Mouse (Mus musculus) hindbrain, embryonic 14.5 days (tissue): ENCODE measurements at regions not wholly inside any gene's neighbourhood (a gene's known extent, or its start where the extent isn't known, plus 50 kb on each side); places are given as distances from the start of the nearest gene placed in this dataset.

ENCODE experiments used
- ATAC-seq: fragments of 200-750 bp; cut with Nextera tagmentation; 2 replicates; pipeline ENCODE4 v1.8.0; 2017; ENCODE audit warnings: moderate number of reproducible peaks, mild to moderate bottlenecking, moderate TSS enrichment, moderate library complexity; ENCODE audit not compliant: low FRiP score
- DNase-seq: peaks from one replicate; pipeline ENCODE4 v3.0.0-alpha.2; 2015; ENCODE audit warnings: low spot score
- H3K27ac ChIP-seq: fragments of 300-500 bp; sonication (generic); 2 replicates; pipeline ENCODE4 v1.5.1; 2014; ENCODE audit warnings: mild to moderate bottlenecking, moderate library complexity
- H3K27me3 ChIP-seq: fragments of 300-500 bp; sonication (generic); 2 replicates; pipeline ENCODE4 v1.6.1; 2014; ENCODE audit warnings: mild to moderate bottlenecking, low read length, mixed read lengths; ENCODE audit not compliant: control insufficient read depth, insufficient read depth
- H3K36me3 ChIP-seq: fragments of 300-500 bp; sonication (generic); replicated peaks from 2 replicates; pipeline ENCODE4 v1.6.1; 2014; ENCODE audit not compliant: control insufficient read depth, insufficient read depth
- H3K4me1 ChIP-seq: fragments of 300-500 bp; sonication (generic); replicated peaks from 2 replicates; pipeline ENCODE4 v1.6.1; 2014; ENCODE audit warnings: antibody characterized with exemption, low read length, mixed read lengths; ENCODE audit not compliant: control insufficient read depth, insufficient read depth
- H3K4me2 ChIP-seq: fragments of 300-500 bp; sonication (generic); replicated peaks from 2 replicates; pipeline ENCODE4 v1.6.1; 2014; ENCODE audit warnings: mild to moderate bottlenecking, moderate library complexity
- H3K4me3 ChIP-seq: fragments of 300-500 bp; sonication (generic); replicated peaks from 2 replicates; pipeline ENCODE4 v1.5.1; 2014; ENCODE audit warnings: mild to moderate bottlenecking, low read length
- H3K9ac ChIP-seq: fragments of 300-500 bp; sonication (generic); 2 replicates; pipeline ENCODE4 v1.6.1; 2014
- H3K9me3 ChIP-seq: fragments of 300-500 bp; sonication (generic); 2 replicates; pipeline ENCODE4 v1.6.1; 2016; ENCODE audit warnings: low read length; ENCODE audit not compliant: control insufficient read depth
- WGBS: fragments of 180-500 bp; shearing (Covaris S2); extraction: QIAGEN DNeasy Blood & Tissue Kit; methylation state at CpG from one replicate; pipeline ENCODE4 v1.1.7; 2014; 5-methylcytosine and 5-hydroxymethylcytosine counted together

- Histone ChIP-seq H3K9ac (peak overlapping the region; percentile 12; the same call in 1 of the 2 replicates), H3K27me3 (no peaks in the 10 kb centered on the region), H3K27ac (peak overlapping the region; percentile 56), H3K4me2 (peak overlapping the region; percentile 15; the same call in 1 of the 2 replicates), H3K9me3 (no peaks in the 10 kb centered on the region), H3K4me1 (0 out of 2 replicates have a peak, but pooled peaks cover 5% of the 10 kb centered on the region), H3K36me3 (no peaks in the 10 kb centered on the region), H3K4me3 (no peak overlapping the region)
- ATAC-seq (peak; percentile 51; the same call in 1 of the 2 replicates), DNase-seq (peak; percentile 37)
- WGBS, result 18% methylated on average over 7 of the region's 7 CpGs
Observed at GRCm38 (mm10) chr14:97560121-97560907, 609.3 kb downstream of the Dach1 start.

- H3K27ac ChIP-seq, result no peak overlapping the region
Observed at GRCm38 (mm10) chr14:97559559-97559958, 610.0 kb downstream of the Dach1 start.

DNA sequence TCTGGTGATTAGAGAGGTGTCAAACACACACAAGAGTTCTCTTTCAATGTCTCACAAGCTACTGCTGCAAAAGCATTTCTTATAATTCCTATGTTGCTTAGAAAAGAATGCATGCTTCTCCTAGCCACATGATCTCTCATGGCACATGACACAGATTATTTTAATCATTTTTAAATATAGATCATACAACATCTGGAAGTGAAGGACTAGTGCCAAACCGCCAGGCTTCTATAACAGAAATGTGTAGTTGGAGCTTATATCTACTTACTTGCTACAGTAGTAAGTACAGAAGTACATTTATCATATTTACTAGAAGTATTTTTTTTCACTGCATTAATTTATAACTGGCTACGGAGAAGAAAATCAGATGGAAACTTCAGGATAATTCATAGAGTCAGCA is 611.3 kb downstream of the Dach1 start:
- Histone ChIP-seq H3K36me3 (no peaks in the 10 kb centered on the region), H3K4me1 (0 out of 2 replicates have a peak, but pooled peaks cover 5% of the 10 kb centered on the region), H3K4me3 (no peak overlapping the region), H3K4me2 (no peak overlapping the region), H3K9me3 (no peaks in the 10 kb centered on the region), H3K27ac (no peak overlapping the region), H3K9ac (no peak overlapping the region), H3K27me3 (no peaks in the 10 kb centered on the region)
- WGBS, result 87% methylated on average over 2 of the region's 2 CpGs
- ATAC-seq, result no peak
- DNase-seq, result no peak

More at GRCm38 (mm10) chr14:97559559-97559958, 610.0 kb downstream of the Dach1 start:
- no peaks in the 10 kb centered on the region for H3K36me3 ChIP-seq
- no peak overlapping the region for H3K4me2 ChIP-seq
- ATAC-seq, result 0 out of 2 replicates have a peak, but pooled peaks have one; percentile 51
- H3K4me1 ChIP-seq, result 0 out of 2 replicates have a peak, but pooled peaks cover 5% of the 10 kb centered on the region
- H3K9ac ChIP-seq, result no peak overlapping the region
- no peaks in the 10 kb centered on the region for H3K27me3 ChIP-seq
- no peak for DNase-seq
- no peak overlapping the region for H3K4me3 ChIP-seq
- H3K9me3 ChIP-seq, result no peaks in the 10 kb centered on the region
- WGBS, result 3% methylated on average over 1 of the region's 1 CpGs

DNA sequence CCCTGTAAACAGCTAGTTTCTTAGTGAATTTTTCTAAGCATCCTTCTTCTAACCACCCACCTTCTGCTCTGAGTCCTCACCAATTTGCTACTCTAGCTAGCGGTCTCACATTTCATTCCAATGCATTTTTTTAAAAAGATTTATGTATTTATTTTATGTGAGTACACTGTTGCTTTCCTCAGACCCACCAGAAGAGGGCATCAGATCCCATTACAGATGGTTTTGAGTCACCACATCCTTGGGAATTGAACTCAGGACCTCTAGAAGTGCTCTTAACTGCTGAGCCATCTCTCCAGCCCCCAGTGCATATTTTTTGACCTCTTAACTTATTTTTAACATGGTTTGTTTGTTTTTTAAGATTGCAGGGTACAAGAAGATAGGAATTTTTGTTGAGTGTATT is 611.7 kb downstream of the Dach1 start:
- H3K9me3 ChIP-seq, result no peaks in the 10 kb centered on the region
- no peak for ATAC-seq
- H3K9ac ChIP-seq, result no peak overlapping the region
- no peak for DNase-seq
- 92% methylated on average over 1 of the region's 1 CpGs for WGBS
- H3K27me3 ChIP-seq, result no peaks in the 10 kb centered on the region
- H3K36me3 ChIP-seq, result no peaks in the 10 kb centered on the region
- H3K4me1 ChIP-seq, result 0 out of 2 replicates have a peak, but pooled peaks cover 5% of the 10 kb centered on the region
- H3K4me2 ChIP-seq, result no peak overlapping the region
- H3K4me3 ChIP-seq, result no peak overlapping the region
- H3K27ac ChIP-seq, result no peak overlapping the region

- Histone ChIP-seq H3K4me2 (no peak overlapping the region), H3K9me3 (no peaks in the 10 kb centered on the region), H3K27me3 (no peaks in the 10 kb centered on the region), H3K9ac (no peak overlapping the region), H3K36me3 (no peaks in the 10 kb centered on the region), H3K27ac (no peak overlapping the region), H3K4me1 (no peaks in the 10 kb centered on the region), H3K4me3 (no peak overlapping the region)
- ATAC-seq, result no peak
- 80% methylated on average over 4 of the region's 4 CpGs for WGBS
- no peak for DNase-seq
Observed at GRCm38 (mm10) chr14:97546276-97546675, 623.3 kb downstream of the Dach1 start.

DNA sequence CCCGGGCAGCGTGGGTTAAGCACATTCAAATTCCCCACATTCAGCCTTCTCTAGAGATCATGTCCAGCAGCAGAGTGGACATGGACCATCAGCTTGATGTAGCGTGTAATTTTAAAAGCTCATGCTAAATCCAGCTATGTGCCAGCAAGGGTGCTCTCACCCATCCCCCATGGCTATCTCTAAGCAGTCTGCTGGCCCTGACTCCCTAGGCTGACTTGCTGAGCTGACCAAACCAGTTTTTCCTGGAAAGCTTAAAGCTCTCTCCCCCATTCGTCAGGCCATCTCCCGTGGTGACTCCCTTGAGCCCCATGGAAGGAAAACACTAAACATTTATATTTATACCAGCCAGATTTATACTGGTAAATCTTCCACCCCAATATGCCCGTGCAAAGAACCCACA is 625.3 kb downstream of the Dach1 start:
- WGBS, result 83% methylated on average over 6 of the region's 6 CpGs
- Histone ChIP-seq H3K36me3 (no peaks in the 10 kb centered on the region), H3K9me3 (no peaks in the 10 kb centered on the region), H3K4me2 (no peak overlapping the region), H3K27ac (no peak overlapping the region), H3K27me3 (no peaks in the 10 kb centered on the region), H3K4me3 (no peak overlapping the region), H3K4me1 (no peaks in the 10 kb centered on the region), H3K9ac (no peak overlapping the region)
- DNase-seq (no peak), ATAC-seq (no peak)

DNA sequence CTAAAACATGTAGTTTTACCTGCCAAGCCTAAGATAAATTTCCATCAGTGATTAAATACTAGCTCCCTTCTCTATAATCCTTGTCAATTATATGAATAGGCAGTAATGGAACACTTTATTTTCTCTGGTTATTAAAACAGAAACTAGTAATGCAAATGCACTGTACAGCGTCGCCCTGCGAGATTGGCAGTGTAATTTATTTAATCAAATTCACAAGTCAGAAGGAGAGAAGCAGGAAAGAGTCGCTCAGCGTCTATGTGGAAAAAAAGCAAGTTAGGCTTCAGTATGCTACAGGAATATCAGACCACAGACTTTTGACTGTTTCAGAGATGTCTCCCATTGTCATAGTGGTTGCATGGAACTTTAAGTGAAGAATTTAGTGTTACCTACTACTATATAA is 632.6 kb downstream of the Dach1 start:
- no peaks in the 10 kb centered on the region for H3K4me1 ChIP-seq
- DNase-seq, result no peak
- H3K36me3 ChIP-seq, result no peaks in the 10 kb centered on the region
- no peaks in the 10 kb centered on the region for H3K27me3 ChIP-seq
- H3K4me2 ChIP-seq, result no peak overlapping the region
- H3K4me3 ChIP-seq, result no peak overlapping the region
- no peak overlapping the region for H3K27ac ChIP-seq
- WGBS, result 54% methylated on average over 5 of the region's 5 CpGs
- no peak overlapping the region for H3K9ac ChIP-seq
- H3K9me3 ChIP-seq, result no peaks in the 10 kb centered on the region
- ATAC-seq, result no peak

DNA sequence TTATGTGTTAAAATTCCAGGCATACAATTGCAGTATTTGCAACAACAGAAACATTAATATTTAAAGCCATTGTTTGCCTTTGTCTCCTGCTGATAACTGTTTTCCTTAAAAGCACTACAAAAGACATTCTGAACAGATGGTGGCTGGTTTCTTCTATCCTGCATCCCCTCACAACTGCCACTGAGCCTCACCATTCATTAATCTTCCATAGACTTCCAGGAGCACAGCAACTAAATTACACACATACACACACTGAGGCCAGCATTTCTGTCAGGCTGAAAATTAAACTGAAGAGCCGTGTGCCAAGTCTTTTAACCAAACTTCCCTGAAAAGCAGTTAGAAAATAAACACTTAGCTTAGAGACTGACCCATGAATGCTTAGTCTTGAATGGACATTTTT is 658.2 kb downstream of the Dach1 start:
- Histone ChIP-seq H3K27ac (0 out of 2 replicates have a peak overlapping the region, but pooled peaks have one; percentile 47), H3K4me2 (no peak overlapping the region), H3K9me3 (peaks cover 3% of the 10 kb centered on the region; the same call in 1 of the 2 replicates), H3K9ac (no peak overlapping the region), H3K4me1 (no peaks in the 10 kb centered on the region), H3K36me3 (no peaks in the 10 kb centered on the region), H3K27me3 (no peaks in the 10 kb centered on the region), H3K4me3 (no peak overlapping the region)
- DNase-seq (no peak), ATAC-seq (peak; percentile 60; the same call in 1 of the 2 replicates)
- WGBS, result 5% methylated on average over 1 of the region's 1 CpGs

- WGBS, result 78% methylated on average over 10 of the region's 10 CpGs
- Histone ChIP-seq H3K9ac (no peak overlapping the region), H3K4me1 (0 out of 2 replicates have a peak, but pooled peaks cover 3% of the 10 kb centered on the region), H3K36me3 (no peaks in the 10 kb centered on the region), H3K27me3 (no peaks in the 10 kb centered on the region), H3K4me2 (no peak overlapping the region), H3K27ac (0 out of 2 replicates have a peak overlapping the region, but pooled peaks have one; percentile 32), H3K4me3 (no peak overlapping the region), H3K9me3 (no peaks in the 10 kb centered on the region)
- peak; percentile 79 for ATAC-seq
- DNase-seq, result no peak
Observed at GRCm38 (mm10) chr14:97489427-97490347, 679.9 kb downstream of the Dach1 start.
